Mouse (Mus musculus) neutrophil, adult 5-6 weeks (primary cell): ENCODE data around the gene Mical3. TPM values are rescaled to one million over a fixed set of nuclear protein-coding genes. Genes with fewer than 3 reads are reported as not detected.

ENCODE experiments used
- ATAC-seq: fragments of 151-379, 151-347 bp; 2 replicates; pipeline ENCODE4 v1.8.0; 2017; ENCODE audit warnings: mild to moderate bottlenecking, moderate TSS enrichment; ENCODE audit not compliant: insufficient number of reproducible peaks, poor library complexity, low FRiP score, severe bottlenecking; ENCODE audit errors: extremely low read depth
- total RNA-seq: library from RNA; stranded (forward); fragments of 200-1000 nt; gene quantifications from 2 replicates; pipeline ENCODE4 v1.2.3, GENCODE M21; 2017

Gene Mical3
- total RNA-seq, 1 experiment from 2014 or later = 13.6 TPM

- no peak for ATAC-seq
These were observed 134.2 kb downstream of the Mical3 start for GRCm38 (mm10) chr6:120996607-120997006.

- ATAC-seq = no peak
These were observed 135.3 kb downstream of the Mical3 start for GRCm38 (mm10) chr6:120995541-120995940.

- no peak for ATAC-seq
These were observed 138.9 kb downstream of the Mical3 start for GRCm38 (mm10) chr6:120991857-120992256.

GRCm38 (mm10) chr6:120987571-120988084 is 143.2 kb downstream of the Mical3 start:
- ATAC-seq = no peak

GRCm38 (mm10) chr6:120987164-120987563 is 143.6 kb downstream of the Mical3 start:
- no peak for ATAC-seq

- ATAC-seq = no peak
These were observed 144.6 kb downstream of the Mical3 start for GRCm38 (mm10) chr6:120986172-120986571.

- ATAC-seq = no peak
These were observed 148.5 kb downstream of the Mical3 start for GRCm38 (mm10) chr6:120982314-120982713.

GRCm38 (mm10) chr6:120981537-120981936 is 149.3 kb downstream of the Mical3 start:
- no peak for ATAC-seq

GRCm38 (mm10) chr6:120978019-120978621 is 152.7 kb downstream of the Mical3 start:
- ATAC-seq = peak; percentile 35; the same call in 1 of the 2 replicates

- no peak for ATAC-seq
These were observed 153.8 kb downstream of the Mical3 start for GRCm38 (mm10) chr6:120976991-120977390.

GRCm38 (mm10) chr6:120976097-120976496 is 154.7 kb downstream of the Mical3 start:
- ATAC-seq = no peak

- ATAC-seq = peak; percentile 85
These were observed 158.8 kb downstream of the Mical3 start for GRCm38 (mm10) chr6:120971797-120972590.

GRCm38 (mm10) chr6:120970939-120971796 is 159.6 kb downstream of the Mical3 start:
- no peak for ATAC-seq

GRCm38 (mm10) chr6:120965814-120966213 is 165.0 kb downstream of the Mical3 start:
- ATAC-seq = no peak

GRCm38 (mm10) chr6:120964179-120964578 is 166.6 kb downstream of the Mical3 start:
- ATAC-seq = no peak

- no peak for ATAC-seq
These were observed 170.3 kb downstream of the Mical3 start for GRCm38 (mm10) chr6:120960338-120961030.

- no peak for ATAC-seq
These were observed 173.5 kb downstream of the Mical3 start for GRCm38 (mm10) chr6:120957331-120957730.

- peak; percentile 49 for ATAC-seq
These were observed 174.3 kb downstream of the Mical3 start for GRCm38 (mm10) chr6:120956259-120957161.
